Mouse (Mus musculus) neural tube, embryonic 12.5 days (tissue): Measurements from ENCODE around the gene Snx22. TPM values are rescaled to one million over a fixed set of nuclear protein-coding genes. Genes with fewer than 3 reads are reported as not detected.

ENCODE experiments used
- ATAC-seq: fragments of 200-750 bp; cut with Nextera tagmentation; 2 replicates; pipeline ENCODE4 v1.8.0; 2017; ENCODE audit warnings: low read depth, mild to moderate bottlenecking, moderate TSS enrichment, moderate library complexity; ENCODE audit not compliant: low FRiP score
- H3K27ac ChIP-seq: fragments of 300-500 bp; sonication (generic); 2 replicates; pipeline ENCODE4 v1.5.1; 2016
- H3K27me3 ChIP-seq: fragments of 300-500 bp; sonication (generic); replicated peaks from 2 replicates; pipeline ENCODE4 v1.6.1; 2016; ENCODE audit warnings: mild to moderate bottlenecking
- H3K36me3 ChIP-seq: fragments of 300-500 bp; sonication (generic); 2 replicates; pipeline ENCODE4 v1.6.1; 2016; ENCODE audit warnings: mild to moderate bottlenecking
- H3K4me1 ChIP-seq: fragments of 300-500 bp; sonication (generic); 2 replicates; pipeline ENCODE4 v1.6.1; 2016
- H3K4me2 ChIP-seq: fragments of 300-500 bp; sonication (generic); replicated peaks from 2 replicates; pipeline ENCODE4 v1.6.1; 2016; ENCODE audit warnings: mild to moderate bottlenecking
- H3K4me3 ChIP-seq: fragments of 300-500 bp; sonication (generic); 2 replicates; pipeline ENCODE4 v1.5.1; 2016
- H3K9ac ChIP-seq: fragments of 300-500 bp; sonication (generic); 2 replicates; pipeline ENCODE4 v1.6.1; 2016; ENCODE audit warnings: mild to moderate bottlenecking
- H3K9me3 ChIP-seq: fragments of 300-500 bp; sonication (generic); 2 replicates; pipeline ENCODE4 v1.6.1; 2016; ENCODE audit warnings: mild to moderate bottlenecking
- WGBS: fragments of 180-500 bp; shearing (Covaris S2); methylation state at CpG from one replicate; pipeline ENCODE4 v1.1.7; 2016; 5-methylcytosine and 5-hydroxymethylcytosine counted together
- polyA plus RNA-seq: library from polyadenylated mRNA; unstranded; fragments of >200 nt; fragmentation: Nextera tagmentation; extraction: Ambion mirVana; gene quantifications from 2 replicates; pipeline ENCODE4 v1.2.1, GENCODE M21; 2016

Gene Snx22
- polyA plus RNA-seq, 1 experiment from 2014 or later, result 4.2 TPM

- Histone ChIP-seq H3K36me3 (peaks cover 46% of the 10 kb centered on the region), H3K4me3 (no peak overlapping the region), H3K4me2 (no peak overlapping the region), H3K27me3 (peaks cover 38% of the 10 kb centered on the region), H3K9me3 (no peaks in the 10 kb centered on the region), H3K9ac (no peak overlapping the region), H3K27ac (no peak overlapping the region), H3K4me1 (peaks cover 19% of the 10 kb centered on the region)
- 30% methylated on average over 5 of the region's 5 CpGs for WGBS
- peak; percentile 27; the same call in 1 of the 2 replicates for ATAC-seq
Observed at GRCm38 (mm10) chr9:66067542-66067941, 2.0 kb downstream of the Snx22 start.

- Histone ChIP-seq H3K9me3 (no peaks in the 10 kb centered on the region), H3K36me3 (peaks cover 50% of the 10 kb centered on the region), H3K9ac (no peak overlapping the region), H3K4me1 (peaks cover 19% of the 10 kb centered on the region), H3K27ac (no peak overlapping the region), H3K4me2 (no peak overlapping the region), H3K27me3 (peaks cover 38% of the 10 kb centered on the region), H3K4me3 (no peak overlapping the region)
- no peak for ATAC-seq
- 95% methylated on average over 3 of the region's 3 CpGs for WGBS
Observed at GRCm38 (mm10) chr9:66066791-66067190, 2.7 kb downstream of the Snx22 start.

GRCm38 (mm10) chr9:66064316-66064715, 5.2 kb downstream of the Snx22 start:
- Histone ChIP-seq H3K4me2 (no peak overlapping the region), H3K27ac (no peak overlapping the region), H3K27me3 (peaks cover 28% of the 10 kb centered on the region), H3K4me3 (no peak overlapping the region), H3K9ac (no peak overlapping the region), H3K9me3 (no peaks in the 10 kb centered on the region), H3K36me3 (peaks cover 50% of the 10 kb centered on the region), H3K4me1 (peaks cover 26% of the 10 kb centered on the region)
- 94% methylated on average over 11 of the region's 11 CpGs for WGBS
- ATAC-seq, result no peak

GRCm38 (mm10) chr9:66063446-66063845, 6.1 kb downstream of the Snx22 start:
- H3K27ac ChIP-seq, result no peak overlapping the region
- H3K9ac ChIP-seq, result no peak overlapping the region
- H3K9me3 ChIP-seq, result no peaks in the 10 kb centered on the region
- no peak for ATAC-seq
- peaks cover 19% of the 10 kb centered on the region for H3K4me1 ChIP-seq
- H3K4me2 ChIP-seq, result no peak overlapping the region
- H3K4me3 ChIP-seq, result no peak overlapping the region
- peaks cover 50% of the 10 kb centered on the region for H3K36me3 ChIP-seq
- 96% methylated on average over 3 of the region's 3 CpGs for WGBS
- H3K27me3 ChIP-seq, result peaks cover 19% of the 10 kb centered on the region

- Histone ChIP-seq H3K9ac (peak overlapping the region; percentile 81; the same call in 1 of the 2 replicates), H3K4me1 (peaks cover 11% of the 10 kb centered on the region), H3K4me2 (peak overlapping the region; percentile 67), H3K36me3 (peaks cover 41% of the 10 kb centered on the region), H3K27ac (no peak overlapping the region), H3K27me3 (0 out of 2 replicates have a peak, but pooled peaks cover 1% of the 10 kb centered on the region), H3K9me3 (no peaks in the 10 kb centered on the region), H3K4me3 (peak overlapping the region; percentile 79)
- 78% methylated on average over 3 of the region's 3 CpGs for WGBS
- ATAC-seq, result no peak
Observed at GRCm38 (mm10) chr9:66061656-66062055, 7.9 kb downstream of the Snx22 start.

GRCm38 (mm10) chr9:66060986-66061385, 8.5 kb downstream of the Snx22 start:
- WGBS, result 22% methylated on average over 4 of the region's 4 CpGs
- H3K36me3 ChIP-seq, result peaks cover 34% of the 10 kb centered on the region
- peak overlapping the region; percentile 67 for H3K4me2 ChIP-seq
- H3K9ac ChIP-seq, result peak overlapping the region; percentile 81
- no peaks in the 10 kb centered on the region for H3K27me3 ChIP-seq
- no peaks in the 10 kb centered on the region for H3K9me3 ChIP-seq
- H3K4me3 ChIP-seq, result peak overlapping the region; percentile 79
- no peak overlapping the region for H3K27ac ChIP-seq
- peaks cover 11% of the 10 kb centered on the region for H3K4me1 ChIP-seq
- ATAC-seq, result no peak

GRCm38 (mm10) chr9:66060308-66060647, 9.2 kb downstream of the Snx22 start:
- Histone ChIP-seq H3K36me3 (peaks cover 27% of the 10 kb centered on the region), H3K27me3 (no peaks in the 10 kb centered on the region), H3K4me2 (peak overlapping the region; percentile 67), H3K4me3 (peak overlapping the region; percentile 79), H3K9ac (peak overlapping the region; percentile 81), H3K27ac (peak overlapping the region; percentile 64; the same call in 1 of the 2 replicates), H3K9me3 (no peaks in the 10 kb centered on the region), H3K4me1 (peaks cover 11% of the 10 kb centered on the region)
- 1% methylated on average over 20 of the region's 20 CpGs for WGBS
- ATAC-seq, result peak; percentile 78

- Histone ChIP-seq H3K4me2 (peak within 1 kb of the TSS; percentile 67), H3K36me3 (peaks cover 24% of the 10 kb centered on the region), H3K4me1 (peaks cover 11% of the 10 kb centered on the region), H3K9ac (peak within 1 kb of the TSS; percentile 81), H3K27ac (peak within 1 kb of the TSS; percentile 64; the same call in 1 of the 2 replicates), H3K9me3 (no peaks in the 10 kb centered on the region), H3K4me3 (peak within 1 kb of the TSS; percentile 79), H3K27me3 (no peaks in the 10 kb centered on the region)
- 2% methylated on average over 50 of the region's 51 CpGs for WGBS
- ATAC-seq, result peak; percentile 98
Observed at GRCm38 (mm10) chr9:66059583-66060307, 9.8 kb downstream of the Snx22 start, which contains the start of gene Ppib. Gene Ppib (plus strand): TSS chr9:66060222.

GRCm38 (mm10) chr9:66053620-66054019, 15.9 kb downstream of the Snx22 start:
- no peak overlapping the region for H3K4me3 ChIP-seq

GRCm38 (mm10) chr9:66052731-66053130, 16.8 kb downstream of the Snx22 start:
- Histone ChIP-seq H3K27me3 (no peaks in the 10 kb centered on the region), H3K27ac (no peak overlapping the region), H3K36me3 (no peaks in the 10 kb centered on the region), H3K4me3 (no peak overlapping the region), H3K4me2 (no peak overlapping the region), H3K9me3 (no peaks in the 10 kb centered on the region), H3K9ac (no peak overlapping the region), H3K4me1 (no peaks in the 10 kb centered on the region; the same call in 1 of the 2 replicates)
- 93% methylated on average over 1 of the region's 1 CpGs for WGBS
- no peak for ATAC-seq

More at GRCm38 (mm10) chr9:66053620-66054019, 15.9 kb downstream of the Snx22 start:
- ATAC-seq, result no peak
- H3K27ac ChIP-seq, result no peak overlapping the region
- H3K27me3 ChIP-seq, result no peaks in the 10 kb centered on the region
- no peaks in the 10 kb centered on the region; the same call in 1 of the 2 replicates for H3K4me1 ChIP-seq
- 47% methylated on average over 1 of the region's 1 CpGs for WGBS
- H3K9me3 ChIP-seq, result no peaks in the 10 kb centered on the region
- no peak overlapping the region for H3K4me2 ChIP-seq
- no peaks in the 10 kb centered on the region for H3K36me3 ChIP-seq
- H3K9ac ChIP-seq, result no peak overlapping the region

GRCm38 (mm10) chr9:66051493-66051892, 18.0 kb downstream of the Snx22 start:
- Histone ChIP-seq H3K36me3 (no peaks in the 10 kb centered on the region), H3K4me2 (no peak overlapping the region), H3K27me3 (no peaks in the 10 kb centered on the region), H3K4me1 (no peaks in the 10 kb centered on the region; the same call in 1 of the 2 replicates), H3K9ac (no peak overlapping the region), H3K27ac (no peak overlapping the region), H3K4me3 (no peak overlapping the region), H3K9me3 (no peaks in the 10 kb centered on the region)
- 73% methylated on average over 4 of the region's 4 CpGs for WGBS
- no peak for ATAC-seq

- no peaks in the 10 kb centered on the region; the same call in 1 of the 2 replicates for H3K4me1 ChIP-seq
- no peak overlapping the region for H3K4me3 ChIP-seq
- no peak overlapping the region for H3K9ac ChIP-seq
- H3K27me3 ChIP-seq, result no peaks in the 10 kb centered on the region
- whole genome bisulfite sequencing, result 68% methylated on average over 6 of the region's 6 CpGs
- no peaks in the 10 kb centered on the region for H3K36me3 ChIP-seq
- no peak for ATAC-seq
- no peak overlapping the region for H3K27ac ChIP-seq
- no peak overlapping the region for H3K4me2 ChIP-seq
- no peaks in the 10 kb centered on the region for H3K9me3 ChIP-seq
Observed at GRCm38 (mm10) chr9:66049931-66050601, 19.5 kb downstream of the Snx22 start.
